Mouse (Mus musculus) testis, postnatal 14 days (tissue): ENCODE measurements at regions not wholly inside any gene's neighbourhood (a gene's known extent, or its start where the extent isn't known, plus 50 kb on each side); places are given as distances from the start of the nearest gene placed in this dataset.

Source experiments
- DNase-seq: peaks from one replicate; pipeline ENCODE4 v3.0.0; 2021; ENCODE audit warnings: low spot score

GRCm38 (mm10) chr2:77358176-77358575, 77.8 kb upstream of the Sestd1 start:
- DNase-seq = no peak

- no peak for DNase-seq
Measured at GRCm38 (mm10) chr2:77356798-77357197, 76.4 kb upstream of the Sestd1 start.

GRCm38 (mm10) chr2:77351987-77352628, 71.7 kb upstream of the Sestd1 start:
- no peak for DNase-seq

GRCm38 (mm10) chr2:77347027-77347426, 66.6 kb upstream of the Sestd1 start:
- no peak for DNase-seq

GRCm38 (mm10) chr2:77343736-77344440, 63.5 kb upstream of the Sestd1 start:
- no peak for DNase-seq

- DNase-seq = no peak
Measured at GRCm38 (mm10) chr2:77342416-77342815, 62.0 kb upstream of the Sestd1 start.

GRCm38 (mm10) chr2:77341575-77342332, 61.4 kb upstream of the Sestd1 start:
- DNase-seq = peak; percentile 88

GRCm38 (mm10) chr2:77340076-77340475, 59.7 kb upstream of the Sestd1 start:
- DNase-seq = no peak

GRCm38 (mm10) chr2:77337786-77338406, 57.5 kb upstream of the Sestd1 start:
- no peak for DNase-seq

- DNase-seq = no peak
Measured at GRCm38 (mm10) chr2:77337318-77337717, 56.9 kb upstream of the Sestd1 start.

- DNase-seq = no peak
Measured at GRCm38 (mm10) chr2:77336810-77337209, 56.4 kb upstream of the Sestd1 start.

GRCm38 (mm10) chr2:77334706-77335105, 54.3 kb upstream of the Sestd1 start:
- DNase-seq = no peak

- DNase-seq = no peak
Measured at GRCm38 (mm10) chr2:77333394-77334079, 53.1 kb upstream of the Sestd1 start.
